Mouse (Mus musculus): ENCODE measurements around the gene Jaml. TPM values are rescaled to one million over a fixed set of nuclear protein-coding genes. Genes with fewer than 3 reads are reported as not detected.

Jaml gene
- polyA plus RNA-seq, 1 experiment from 2014 or later, result 0.20 TPM

- no peak for ATAC-seq (ENCODE audit: low read depth)
- Histone ChIP-seq H3K9ac (no peak overlapping the region), H3K27me3 (peaks cover 48% of the 10 kb centered on the region), H3K9me3 (no peaks in the 10 kb centered on the region), H3K27ac (replicated peaks) (no peak overlapping the region), H3K4me2 (no peak overlapping the region), H3K4me1 (replicated peaks) (0 out of 2 replicates have a peak, but pooled peaks cover 5% of the 10 kb centered on the region), H3K4me3 (no peak overlapping the region), H3K36me3 (no peaks in the 10 kb centered on the region)
- WGBS, result 95% methylated on average over 1 of the region's 1 CpGs
These were observed 29.3 kb upstream of the Jaml start for GRCm38 (mm10) chr9:45049731-45050130.

- no peak overlapping the region for H3K4me3 ChIP-seq
- no peaks in the 10 kb centered on the region for H3K9me3 ChIP-seq
- 87% methylated on average over 2 of the region's 2 CpGs for WGBS
- 0 out of 2 replicates have a peak, but pooled peaks cover 5% of the 10 kb centered on the region for H3K4me1 ChIP-seq (replicated peaks)
- H3K4me2 ChIP-seq, result no peak overlapping the region
- H3K36me3 ChIP-seq, result no peaks in the 10 kb centered on the region
- no peak overlapping the region for H3K27ac ChIP-seq (replicated peaks)
- no peak overlapping the region for H3K9ac ChIP-seq
- ATAC-seq (ENCODE audit: low read depth), result no peak
- H3K27me3 ChIP-seq, result peaks cover 43% of the 10 kb centered on the region
These were observed 28.7 kb upstream of the Jaml start for GRCm38 (mm10) chr9:45050301-45050700.

- Histone ChIP-seq H3K4me1 (replicated peaks) (0 out of 2 replicates have a peak, but pooled peaks cover 5% of the 10 kb centered on the region), H3K36me3 (no peaks in the 10 kb centered on the region), H3K9me3 (no peaks in the 10 kb centered on the region), H3K27me3 (peaks cover 65% of the 10 kb centered on the region), H3K9ac (peak within 1 kb of the TSS; percentile 71), H3K4me2 (peak within 1 kb of the TSS; percentile 65), H3K4me3 (peak within 1 kb of the TSS; percentile 67), H3K27ac (replicated peaks) (peak within 1 kb of the TSS; percentile 100)
- WGBS, result under 1% methylated on average over 33 of the region's 33 CpGs
- ATAC-seq (ENCODE audit: low read depth), result peak; percentile 99
These were observed 23.8 kb upstream of the Jaml start, which contains the start of gene Mpzl3 for GRCm38 (mm10) chr9:45055082-45055713. Gene Mpzl3 (plus strand): TSS chr9:45055186.

- H3K27ac ChIP-seq (replicated peaks), result no peak overlapping the region
- 0 out of 2 replicates have a peak, but pooled peaks cover 5% of the 10 kb centered on the region for H3K4me1 ChIP-seq (replicated peaks)
- H3K27me3 ChIP-seq, result peaks cover 56% of the 10 kb centered on the region
- no peaks in the 10 kb centered on the region for H3K36me3 ChIP-seq
- H3K4me2 ChIP-seq, result no peak overlapping the region
- 59% methylated on average over 5 of the region's 5 CpGs for WGBS
- no peak for ATAC-seq (ENCODE audit: low read depth)
- no peaks in the 10 kb centered on the region for H3K9me3 ChIP-seq
- H3K9ac ChIP-seq, result no peak overlapping the region
- no peak overlapping the region for H3K4me3 ChIP-seq
These were observed 20.6 kb upstream of the Jaml start for GRCm38 (mm10) chr9:45058304-45058940.

GRCm38 (mm10) chr9:45060151-45060550 is 18.8 kb upstream of the Jaml start:
- ATAC-seq (ENCODE audit: low read depth), result no peak
- Histone ChIP-seq H3K36me3 (no peaks in the 10 kb centered on the region), H3K4me1 (replicated peaks) (no peaks in the 10 kb centered on the region), H3K9me3 (no peaks in the 10 kb centered on the region), H3K27ac (replicated peaks) (no peak overlapping the region), H3K4me2 (no peak overlapping the region), H3K27me3 (peaks cover 50% of the 10 kb centered on the region), H3K4me3 (no peak overlapping the region), H3K9ac (no peak overlapping the region)
- 53% methylated on average over 7 of the region's 7 CpGs for WGBS

- no peak overlapping the region for H3K4me3 ChIP-seq
- ATAC-seq (ENCODE audit: low read depth), result no peak
- WGBS, result 63% methylated on average over 3 of the region's 3 CpGs
These were observed 16.3 kb upstream of the Jaml start for GRCm38 (mm10) chr9:45062677-45063076.

GRCm38 (mm10) chr9:45064421-45064820 is 14.6 kb upstream of the Jaml start:
- H3K36me3 ChIP-seq, result no peaks in the 10 kb centered on the region
- no peak overlapping the region for H3K4me2 ChIP-seq
- no peak for ATAC-seq (ENCODE audit: low read depth)
- H3K4me3 ChIP-seq, result no peak overlapping the region
- no peaks in the 10 kb centered on the region for H3K4me1 ChIP-seq (replicated peaks)
- peaks cover 24% of the 10 kb centered on the region for H3K27me3 ChIP-seq
- no peak overlapping the region for H3K9ac ChIP-seq
- H3K9me3 ChIP-seq, result no peaks in the 10 kb centered on the region
- WGBS, result 89% methylated on average over 6 of the region's 6 CpGs
- H3K27ac ChIP-seq (replicated peaks), result no peak overlapping the region

More at GRCm38 (mm10) chr9:45062677-45063076, 16.3 kb upstream of the Jaml start:
- no peaks in the 10 kb centered on the region for H3K4me1 ChIP-seq (replicated peaks)
- H3K4me2 ChIP-seq, result no peak overlapping the region
- H3K27me3 ChIP-seq, result peaks cover 40% of the 10 kb centered on the region
- no peaks in the 10 kb centered on the region for H3K9me3 ChIP-seq
- no peak overlapping the region for H3K27ac ChIP-seq (replicated peaks)
- H3K36me3 ChIP-seq, result no peaks in the 10 kb centered on the region
- no peak overlapping the region for H3K9ac ChIP-seq

- H3K4me2 ChIP-seq, result no peak overlapping the region
- H3K4me3 ChIP-seq, result no peak overlapping the region
- no peak for ATAC-seq (ENCODE audit: low read depth)
- H3K27me3 ChIP-seq, result peaks cover 4% of the 10 kb centered on the region; the same call in 1 of the 2 replicates
- H3K9me3 ChIP-seq, result no peaks in the 10 kb centered on the region
- no peak overlapping the region for H3K27ac ChIP-seq (replicated peaks)
- H3K4me1 ChIP-seq (replicated peaks), result no peaks in the 10 kb centered on the region
- WGBS, result 80% methylated on average over 4 of the region's 4 CpGs
- no peak overlapping the region for H3K9ac ChIP-seq
- H3K36me3 ChIP-seq, result no peaks in the 10 kb centered on the region
These were observed 12.2 kb upstream of the Jaml start for GRCm38 (mm10) chr9:45066735-45067134.

- WGBS, result 60% methylated on average over 3 of the region's 3 CpGs
- no peak overlapping the region for H3K4me2 ChIP-seq
- H3K36me3 ChIP-seq, result no peaks in the 10 kb centered on the region
- no peak overlapping the region for H3K4me3 ChIP-seq
- H3K4me1 ChIP-seq (replicated peaks), result no peaks in the 10 kb centered on the region
- no peak overlapping the region for H3K9ac ChIP-seq
- no peaks in the 10 kb centered on the region for H3K27me3 ChIP-seq
- no peak overlapping the region for H3K27ac ChIP-seq (replicated peaks)
- no peaks in the 10 kb centered on the region for H3K9me3 ChIP-seq
- no peak for ATAC-seq (ENCODE audit: low read depth)
These were observed 7.2 kb upstream of the Jaml start for GRCm38 (mm10) chr9:45071800-45072199.

- Histone ChIP-seq H3K9ac (no peak overlapping the region), H3K27me3 (no peaks in the 10 kb centered on the region), H3K4me2 (no peak overlapping the region), H3K4me1 (replicated peaks) (no peaks in the 10 kb centered on the region), H3K36me3 (no peaks in the 10 kb centered on the region), H3K4me3 (no peak overlapping the region), H3K9me3 (no peaks in the 10 kb centered on the region), H3K27ac (replicated peaks) (no peak overlapping the region)
- no peak for ATAC-seq (ENCODE audit: low read depth)
- 65% methylated on average over 3 of the region's 3 CpGs for WGBS
These were observed 1.1 kb upstream of the Jaml start for GRCm38 (mm10) chr9:45077859-45078258.

- no peaks in the 10 kb centered on the region for H3K27me3 ChIP-seq
These were observed 4.1 kb downstream of the Jaml start for GRCm38 (mm10) chr9:45083132-45083531.

GRCm38 (mm10) chr9:45084556-45084955 is 5.6 kb downstream of the Jaml start:
- Histone ChIP-seq H3K27ac (replicated peaks) (no peak overlapping the region), H3K27me3 (0 out of 2 replicates have a peak, but pooled peaks cover 3% of the 10 kb centered on the region), H3K9ac (no peak overlapping the region), H3K9me3 (no peaks in the 10 kb centered on the region), H3K4me3 (no peak overlapping the region), H3K4me1 (replicated peaks) (no peaks in the 10 kb centered on the region), H3K36me3 (no peaks in the 10 kb centered on the region), H3K4me2 (no peak overlapping the region)
- WGBS, result 83% methylated on average over 5 of the region's 5 CpGs
- no peak for ATAC-seq (ENCODE audit: low read depth)

More at GRCm38 (mm10) chr9:45083132-45083531, 4.1 kb downstream of the Jaml start:
- Histone ChIP-seq H3K4me2 (no peak overlapping the region), H3K4me3 (no peak overlapping the region), H3K4me1 (replicated peaks) (no peaks in the 10 kb centered on the region), H3K9ac (no peak overlapping the region), H3K27ac (replicated peaks) (no peak overlapping the region), H3K9me3 (no peaks in the 10 kb centered on the region), H3K36me3 (no peaks in the 10 kb centered on the region)
- ATAC-seq (ENCODE audit: low read depth), result no peak
- 92% methylated on average over 3 of the region's 3 CpGs for WGBS
